Mouse (Mus musculus): ENCODE measurements around the gene 9230112D13Rik. TPM values are rescaled to one million over a fixed set of nuclear protein-coding genes. Genes with fewer than 3 reads are reported as not detected.

The 9230112D13Rik gene
- total and polyA plus RNA-seq, 3 experiments = not detected

DNA sequence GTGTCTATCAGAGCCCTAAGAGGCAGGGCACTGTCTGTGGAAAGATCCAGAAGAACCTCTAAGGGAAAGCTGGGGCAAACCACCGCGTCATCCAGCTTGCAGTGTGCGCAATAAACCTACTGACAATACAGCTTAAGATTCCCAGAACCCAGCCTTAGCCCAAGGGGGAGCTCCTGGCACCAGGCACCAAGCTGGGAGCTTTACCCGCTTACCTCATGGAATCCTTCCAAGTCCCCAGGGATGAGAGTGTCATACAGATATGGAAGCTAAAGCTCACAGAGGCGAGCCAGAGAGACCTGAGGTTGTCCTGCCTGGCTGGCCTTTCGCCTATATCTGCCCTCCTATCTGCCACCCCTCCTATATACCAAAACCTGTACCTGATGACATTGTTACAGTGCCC lies 21.0 kb upstream of the 9230112D13Rik start:
- H3K4me3 ChIP-seq (ENCODE audit: control insufficient read depth in 1 of 2, insufficient read depth in 1 of 2, low read depth in 2 of 2, low read length in 2 of 2) = no peak overlapping the region
- TF ChIP-seq NRF1 (IDR thresholded peaks at IDR 0.05; ENCODE audit: insufficient read depth, low read depth, low read length, poor library complexity, severe bottlenecking) = no peak
- TF ChIP-seq BHLHE40 (IDR thresholded peaks at IDR 0.05; ENCODE audit: borderline replicate concordance, low read depth, low read length) = no peak
- TF ChIP-seq RCOR1 (IDR thresholded peaks at IDR 0.05; ENCODE audit: low read depth, low read length) = no peak
- TF ChIP-seq MAZ (IDR thresholded peaks at IDR 0.05; ENCODE audit: low read depth, low read length) = no peak
- no peak for TF ChIP-seq USF1 (IDR thresholded peaks at IDR 0.05; ENCODE audit: low read depth, low read length)
- TF ChIP-seq ELF1 (IDR thresholded peaks at IDR 0.05; ENCODE audit: low read depth, low read length) = no peak
- TF ChIP-seq CTCF (IDR thresholded peaks at IDR 0.05 in 2 of 3, conservative IDR thresholded peaks at IDR 0.05 in 1 of 3; ENCODE audit: control insufficient read depth in 1 of 3, insufficient read depth in 1 of 3, low read depth in 2 of 3, low read length in 3 of 3, poor library complexity in 1 of 3, severe bottlenecking in 1 of 3) = no peak
- no peak for TF ChIP-seq TBP (IDR thresholded peaks at IDR 0.05; ENCODE audit: low read depth, low read length)
- no peak for TF ChIP-seq HCFC1 (IDR thresholded peaks at IDR 0.05; ENCODE audit: low read depth, low read length)
- TF ChIP-seq TAL1 (IDR thresholded peaks at IDR 0.05; ENCODE audit: low read length) = no peak
- TF ChIP-seq NELFE (IDR thresholded peaks at IDR 0.05; ENCODE audit: low read depth, low read length) = no peak
- no peak for TF ChIP-seq SIN3A (IDR thresholded peaks at IDR 0.05; ENCODE audit: low read length)
- TF ChIP-seq POLR2A (IDR thresholded peaks at IDR 0.05; ENCODE audit: control insufficient read depth in 1 of 2, insufficient read depth in 1 of 2, low read depth in 1 of 2, low read length in 2 of 2, poor library complexity in 1 of 2) = no peak
- no peak for TF ChIP-seq MEF2A (IDR thresholded peaks at IDR 0.05; ENCODE audit: extremely low read depth, insufficient replicate concordance, low read depth, low read length, poor library complexity, severe bottlenecking)
- TF ChIP-seq ZKSCAN1 (IDR thresholded peaks at IDR 0.05; ENCODE audit: low read depth, low read length) = no peak
- TF ChIP-seq ZC3H11A (IDR thresholded peaks at IDR 0.05; ENCODE audit: low read depth, low read length) = no peak
- no peak for TF ChIP-seq MXI1 (IDR thresholded peaks at IDR 0.05; ENCODE audit: low read depth, low read length)
- TF ChIP-seq MAFK (IDR thresholded peaks at IDR 0.05; ENCODE audit: borderline replicate concordance, low read depth, low read length) = no peak
- H3K79me2 ChIP-seq (ENCODE audit: control insufficient read depth, insufficient read depth, low read length, poor library complexity) = no peaks in the 10 kb centered on the region
- no peak for DNase-seq (ENCODE audit: low read depth, low spot score)
- H3K4me1 ChIP-seq (ENCODE audit: control insufficient read depth in 1 of 2, insufficient read depth in 2 of 2, low read length in 2 of 2) = no peaks in the 10 kb centered on the region
- peaks cover 1 to 3% of the 10 kb centered on the region in 2 experiments; a peak in 3 of 4 replicates for H3K27me3 ChIP-seq (ENCODE audit: control insufficient read depth in 1 of 2, insufficient read depth in 2 of 2, low read length in 2 of 2)
- no peaks in the 10 kb centered on the region for H3K9me3 ChIP-seq (replicated peaks; ENCODE audit: insufficient read depth, low read length)
- no peaks in the 10 kb centered on the region for H3K36me3 ChIP-seq (ENCODE audit: control insufficient read depth in 1 of 2, insufficient read depth in 2 of 2, low read length in 2 of 2)
- no peak overlapping the region for H3K9ac ChIP-seq (ENCODE audit: control insufficient read depth, low read depth, low read length, poor library complexity, severe bottlenecking)
- no peak overlapping the region for H3K27ac ChIP-seq (ENCODE audit: control insufficient read depth, low read depth, low read length)

DNA sequence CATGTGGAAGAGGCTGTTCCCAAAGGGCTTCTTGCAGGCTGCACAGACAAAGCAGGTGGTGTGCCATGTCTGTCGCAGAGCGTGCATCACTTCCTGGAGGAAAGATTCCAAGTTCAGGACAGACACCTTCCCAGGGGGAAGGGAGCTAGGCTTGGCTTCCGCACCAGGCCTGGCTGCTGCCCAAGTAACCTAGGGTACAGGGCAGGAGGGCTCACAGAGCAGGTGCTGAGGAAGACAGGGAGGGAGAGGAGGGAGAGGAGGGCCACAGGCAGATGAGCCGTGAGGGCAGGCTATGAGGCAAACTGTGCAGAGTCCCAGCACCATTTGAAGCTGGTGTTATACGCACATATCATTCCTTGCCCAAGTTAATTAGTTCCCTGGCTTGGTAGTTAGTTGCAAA lies 19.3 kb upstream of the 9230112D13Rik start:
- Histone ChIP-seq H3K27ac (ENCODE audit: control insufficient read depth, low read depth, low read length) (no peak overlapping the region), H3K79me2 (ENCODE audit: control insufficient read depth, insufficient read depth, low read length, poor library complexity) (no peaks in the 10 kb centered on the region), H3K9me3 (replicated peaks; ENCODE audit: insufficient read depth, low read length) (no peaks in the 10 kb centered on the region), H3K4me1 (ENCODE audit: control insufficient read depth in 1 of 2, insufficient read depth in 2 of 2, low read length in 2 of 2) (no peaks in the 10 kb centered on the region), H3K27me3 (ENCODE audit: control insufficient read depth in 1 of 2, insufficient read depth in 2 of 2, low read length in 2 of 2) (peaks cover 1 to 3% of the 10 kb centered on the region in 2 experiments; a peak in 3 of 4 replicates), H3K4me3 (ENCODE audit: control insufficient read depth in 1 of 2, insufficient read depth in 1 of 2, low read depth in 2 of 2, low read length in 2 of 2) (no peak overlapping the region), H3K9ac (ENCODE audit: control insufficient read depth, low read depth, low read length, poor library complexity, severe bottlenecking) (no peak overlapping the region), H3K36me3 (ENCODE audit: control insufficient read depth in 1 of 2, insufficient read depth in 2 of 2, low read length in 2 of 2) (no peaks in the 10 kb centered on the region)
- TF ChIP-seq UBTF (IDR thresholded peaks at IDR 0.05; ENCODE audit: borderline replicate concordance, insufficient read depth, low read depth, low read length) (no peak), SIN3A (IDR thresholded peaks at IDR 0.05; ENCODE audit: low read length) (no peak), RCOR1 (IDR thresholded peaks at IDR 0.05; ENCODE audit: low read depth, low read length) (no peak), GATA1 (IDR thresholded peaks at IDR 0.05; ENCODE audit: low read depth, low read length) (no peak), ZKSCAN1 (IDR thresholded peaks at IDR 0.05; ENCODE audit: low read depth, low read length) (no peak), HCFC1 (IDR thresholded peaks at IDR 0.05; ENCODE audit: low read depth, low read length) (no peak), CHD2 (IDR thresholded peaks at IDR 0.05; ENCODE audit: low read length) (no peak), MAZ (IDR thresholded peaks at IDR 0.05; ENCODE audit: low read depth, low read length) (no peak)
- no peak for DNase-seq (ENCODE audit: low read depth, low spot score)
